Mouse (Mus musculus) gonadal fat pad, adult 2 months (tissue): ENCODE measurements around the gene Mtf1. TPM values are rescaled to one million over a fixed set of nuclear protein-coding genes. Genes with fewer than 3 reads are reported as not detected.

ENCODE experiments used
- DNase-seq: peaks from one replicate; pipeline ENCODE4 v3.0.0-alpha.2; 2012; ENCODE audit warnings: low read depth
- polyA plus RNA-seq: library from polyadenylated mRNA; depleted of rRNA; stranded (reverse); fragments of >200 nt; gene quantifications from 2 replicates; pipeline ENCODE4 v1.2.3, GENCODE M21; 2012; rRNA removed

The Mtf1 gene
- polyA plus RNA-seq, 1 experiment, result 6.2 TPM

GRCm38 (mm10) chr4:124856294-124856693 lies 54.4 kb downstream of the Mtf1 start:
- DNase-seq, result no peak

DNA sequence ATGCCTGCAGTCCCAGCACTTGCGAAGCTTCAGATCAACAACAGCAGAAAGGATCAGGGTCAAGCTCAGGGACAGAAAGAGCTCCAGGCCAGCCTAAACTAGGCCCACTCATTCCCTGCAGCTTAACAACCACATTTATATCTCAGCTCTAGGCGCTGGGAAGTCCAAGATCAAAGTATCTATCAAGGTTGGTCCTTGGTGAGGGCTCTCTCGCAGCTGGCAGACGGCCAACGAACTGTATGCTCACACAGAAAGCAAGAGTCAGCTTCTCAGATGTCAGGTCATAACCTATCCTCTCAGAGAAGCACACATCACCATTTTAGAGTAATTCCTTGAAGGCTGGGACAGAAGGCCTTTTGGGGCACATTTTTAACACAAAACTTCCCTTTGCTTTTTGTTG lies 56.5 kb downstream of the Mtf1 start:
- DNase-seq, result no peak

- DNase-seq, result no peak
Measured at GRCm38 (mm10) chr4:124860446-124860845, 58.5 kb downstream of the Mtf1 start.

DNA sequence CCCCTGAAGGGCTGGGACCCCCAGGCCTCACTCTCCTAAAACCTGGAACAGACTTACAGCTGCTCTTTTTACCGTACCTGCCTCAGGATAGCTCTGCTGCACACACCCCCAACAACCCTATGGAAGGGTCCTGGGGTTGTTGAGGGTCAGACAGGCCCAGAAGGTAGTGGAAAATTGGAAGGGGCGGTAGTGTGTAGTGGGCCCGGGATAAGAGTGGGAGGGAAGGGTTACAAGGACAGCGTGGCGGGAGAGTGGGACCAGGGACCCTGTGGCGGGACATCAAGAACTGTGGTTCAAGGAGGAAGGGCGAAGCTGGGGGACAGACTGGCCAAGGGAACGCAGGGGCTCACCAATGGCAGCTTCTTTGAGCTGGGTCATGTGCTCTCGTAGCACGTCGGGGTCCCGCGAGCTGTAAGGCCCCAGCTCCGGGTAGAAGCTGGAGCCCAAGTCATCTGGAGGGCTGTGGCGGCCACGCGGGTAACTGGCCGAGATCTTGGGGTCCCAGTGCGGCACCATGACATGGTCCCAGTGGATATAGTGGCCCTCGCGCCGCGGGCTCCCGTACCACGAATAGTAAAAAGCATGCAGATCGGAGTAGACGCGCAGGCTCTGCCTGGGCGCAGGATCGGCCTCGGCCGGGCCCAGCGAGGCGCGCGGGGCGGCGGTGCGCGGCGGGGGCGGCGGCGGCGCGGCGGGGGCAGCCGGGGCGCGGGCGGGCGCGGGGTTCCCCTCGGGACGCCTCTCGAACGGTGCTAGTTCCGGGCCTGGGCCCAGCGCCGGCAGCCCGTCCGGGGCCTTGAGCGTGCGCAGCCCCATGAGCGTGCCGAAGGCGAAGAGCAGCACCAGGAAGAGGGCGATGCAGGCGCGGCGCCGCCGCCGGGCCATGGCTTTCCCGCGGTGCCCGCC lies 59.6 kb downstream of the Mtf1 start, which contains the start of gene Maneal:
Gene Maneal (minus strand): TSS at position 889 of the 906 bp plus-strand sequence.
- DNase-seq, result no peak

DNA sequence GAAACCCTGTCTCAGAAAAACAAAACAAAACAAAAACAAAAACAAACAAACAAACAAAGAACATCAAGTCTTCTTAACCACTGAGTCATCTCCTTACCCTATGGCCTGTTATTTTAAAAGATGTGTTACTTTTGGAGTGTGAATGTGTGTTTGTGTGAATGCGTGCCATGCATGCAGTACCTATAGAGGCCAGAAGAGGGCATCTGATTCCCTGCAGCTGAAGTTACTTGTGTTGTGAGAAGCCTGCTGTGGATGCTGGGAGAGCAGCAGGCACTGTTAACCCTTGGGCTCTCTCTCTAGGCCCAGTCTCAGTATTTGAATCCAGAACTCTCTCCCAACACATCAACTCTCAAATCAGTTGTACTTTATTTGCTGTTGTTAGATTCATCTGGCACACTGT lies 70.8 kb downstream of the Mtf1 start:
- DNase-seq, result no peak

DNA sequence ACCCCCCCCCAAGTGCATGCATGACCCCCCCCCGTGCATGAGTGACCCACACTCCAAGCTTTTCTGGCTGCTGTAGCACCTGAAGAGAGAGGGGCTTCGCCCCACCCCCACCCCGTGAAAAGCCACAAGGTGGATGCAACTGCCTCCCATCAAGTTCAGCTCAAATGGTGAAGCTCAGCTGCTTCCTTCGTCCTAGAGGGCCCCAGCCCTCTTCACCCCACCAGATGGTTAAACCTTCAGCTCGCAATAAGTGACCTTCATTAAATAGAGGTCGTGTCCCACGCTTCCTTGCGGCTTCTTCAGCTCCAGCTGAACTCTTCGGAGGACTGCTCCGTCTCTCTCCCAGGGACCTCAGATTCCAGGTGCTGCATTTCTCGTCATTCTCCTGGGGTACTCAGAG lies 78.7 kb downstream of the Mtf1 start, which contains the start of gene Epha10:
Gene Epha10 (plus strand): TSS at position 301 of the 400 bp plus-strand sequence.
- no peak for DNase-seq

- DNase-seq, result no peak
Measured at GRCm38 (mm10) chr4:124881341-124881908, 79.5 kb downstream of the Mtf1 start.

DNA sequence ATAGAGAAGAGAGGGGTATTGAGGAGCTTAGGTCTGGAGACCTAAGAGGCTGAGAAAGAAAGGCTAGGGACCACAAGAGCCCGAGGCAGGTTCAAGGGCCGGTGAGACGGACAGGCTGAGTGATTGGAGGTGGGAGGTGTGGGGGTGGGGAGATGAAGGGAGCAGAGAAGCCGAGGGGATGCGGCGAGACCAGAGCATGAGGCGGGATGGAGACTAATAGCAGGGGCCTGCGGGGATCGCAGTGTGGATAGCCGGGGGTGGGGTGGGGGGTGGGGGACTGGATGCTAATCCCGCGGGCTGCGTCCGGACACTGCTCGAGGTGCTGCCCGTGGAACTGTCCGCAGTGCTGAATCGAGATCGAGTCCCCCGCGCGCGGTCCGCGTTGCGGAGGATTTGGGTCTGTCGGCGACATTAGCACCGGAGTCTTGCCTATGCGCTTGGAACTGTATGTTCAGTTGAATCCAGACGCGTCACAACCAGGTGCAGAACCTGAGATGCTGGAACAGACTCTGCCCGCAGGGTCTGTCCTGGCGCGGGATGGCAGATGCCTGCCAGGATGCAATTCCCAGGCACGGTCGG lies 80.3 kb downstream of the Mtf1 start:
- no peak for DNase-seq

- no peak for DNase-seq
Measured at GRCm38 (mm10) chr4:124888702-124889101, 86.8 kb downstream of the Mtf1 start.

- DNase-seq, result no peak
Measured at GRCm38 (mm10) chr4:124889935-124890334, 88.0 kb downstream of the Mtf1 start.

DNA sequence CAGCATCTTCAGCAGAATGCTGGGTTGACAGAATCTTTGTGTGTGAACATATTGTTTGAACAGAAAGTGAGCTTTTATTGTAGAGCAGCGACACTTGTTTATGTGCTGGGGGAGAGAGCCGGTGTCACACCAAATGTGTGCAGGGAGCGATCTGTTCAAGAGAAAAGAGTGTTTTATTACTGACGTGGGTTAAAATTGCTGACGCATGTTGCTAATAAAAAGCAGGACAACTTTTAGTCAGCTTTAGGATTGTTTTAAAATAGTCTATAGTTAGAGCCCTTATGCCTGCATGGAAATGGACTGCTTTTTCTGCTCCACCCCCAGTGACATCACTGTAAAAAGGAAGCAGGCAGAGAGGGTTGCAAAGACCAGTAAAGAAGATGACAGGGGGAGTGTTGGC lies 88.9 kb downstream of the Mtf1 start:
- DNase-seq, result no peak

DNA sequence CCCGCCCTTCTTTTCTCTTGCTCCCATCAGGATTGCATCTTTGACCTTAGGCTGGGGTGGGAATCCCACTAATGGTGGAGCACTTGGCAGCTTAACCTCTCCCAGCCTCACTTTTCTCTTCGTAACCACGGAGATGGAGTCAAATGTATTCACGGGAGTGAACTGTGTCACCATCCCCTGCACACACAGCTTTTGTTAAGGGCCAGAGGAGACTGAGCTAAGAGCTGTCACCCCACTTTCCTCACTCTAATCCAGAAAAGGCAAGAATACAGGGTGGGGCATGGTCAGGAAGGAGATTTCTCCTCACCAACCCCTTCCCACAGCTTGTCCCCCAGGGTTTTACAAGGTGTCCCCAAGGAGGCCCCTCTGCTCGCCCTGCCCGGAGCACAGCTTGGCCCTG lies 91.9 kb downstream of the Mtf1 start:
- DNase-seq, result no peak

- DNase-seq, result no peak
Measured at GRCm38 (mm10) chr4:124894508-124895428, 92.9 kb downstream of the Mtf1 start.

DNA sequence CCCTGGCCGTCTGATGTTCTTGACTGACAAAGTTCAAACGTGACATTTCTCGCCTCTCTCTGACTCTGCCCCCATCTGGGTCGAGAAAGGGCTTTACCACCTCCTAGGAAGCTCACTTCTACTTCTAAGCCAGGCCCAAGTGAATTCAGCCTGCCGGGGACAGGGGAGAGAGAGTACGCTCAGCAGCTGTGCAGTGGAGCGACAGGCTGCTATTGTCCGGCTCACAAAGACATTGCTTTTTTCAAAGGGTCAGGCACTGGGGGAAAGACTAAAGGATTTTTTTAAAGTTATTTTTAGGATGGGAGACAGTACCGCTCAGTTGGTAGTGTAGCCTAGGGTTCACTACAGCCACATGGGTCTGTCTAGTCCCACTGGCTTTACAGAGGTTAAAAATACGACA lies 96.5 kb downstream of the Mtf1 start:
- DNase-seq, result no peak

Other genes starting within 250 kb of the Mtf1 start
- not detected in 2 replicates for gene 3100002H09Rik, start 191.3 kb upstream of the Mtf1 start, polyA plus RNA-seq
- gene Pou3f1, start 145.3 kb upstream of the Mtf1 start, polyA plus RNA-seq, result 4.4 and 9.5 TPM in 2 replicates
- 5.8 and 7.3 TPM in 2 replicates for gene Utp11, start 108.5 kb upstream of the Mtf1 start, polyA plus RNA-seq
- gene Fhl3, start 101.4 kb upstream of the Mtf1 start, polyA plus RNA-seq, result 7.7 and 14.1 TPM in 2 replicates
- gene Sf3a3, start 87.3 kb upstream of the Mtf1 start, polyA plus RNA-seq, result 14.4 and 16.2 TPM in 2 replicates
- gene Inpp5b, start 60.3 kb upstream of the Mtf1 start, polyA plus RNA-seq, result 31.5 and 37.5 TPM in 2 replicates
- 33.8 and 49.5 TPM in 2 replicates for gene Yrdc, start 48.6 kb downstream of the Mtf1 start, polyA plus RNA-seq
- 76.3 and 77.6 TPM in 2 replicates for gene 1110065P20Rik, start 49.1 kb downstream of the Mtf1 start, polyA plus RNA-seq
- gene Maneal, start 60.1 kb downstream of the Mtf1 start, polyA plus RNA-seq, result 0.19 and 0.23 TPM in 2 replicates
- gene Epha10, start 78.8 kb downstream of the Mtf1 start, polyA plus RNA-seq, result 0.04 TPM in 1 of 2 replicates, not detected in the other
- 13.3 and 14.8 TPM in 2 replicates for gene 9930104L06Rik, start 134.9 kb downstream of the Mtf1 start, polyA plus RNA-seq
- 2.4 and 2.5 TPM in 2 replicates for gene Cdca8, start 137.2 kb downstream of the Mtf1 start, polyA plus RNA-seq
- gene Rspo1, start 184.3 kb downstream of the Mtf1 start, polyA plus RNA-seq, result 18.3 and 27.2 TPM in 2 replicates
- gene Gnl2, start 214.5 kb downstream of the Mtf1 start, polyA plus RNA-seq, result 23.1 and 24.1 TPM in 2 replicates